Comparison of ENCODE assay signal across 11 mouse cellular contexts in genomic region chr14:48147688-48148087, GRCm38 (mm10). TPM values are rescaled to one million over a fixed set of nuclear protein-coding genes. Genes with fewer than 3 reads are reported as not detected.
DNase-seq lines count a peak whose midpoint lies in the region; TF ChIP-seq lines count a peak whose summit lies in the region.
"Had no signal": no experiment of that assay in that cellular context is flagged by ENCODE, and none has a peak within 500 bp of the region (broad histone marks: within the 10 kb centered on the region; RNA-seq: fewer than 3 reads in every experiment).

No protein-coding gene starts in this region.

- no peak overlapping the region for H3K27ac ChIP-seq in layer of hippocampus, adult 2 months
- H3K27ac ChIP-seq: embryonic facial prominence, embryonic 15.5 days; lung, embryonic 15.5 days had no signal

- H3K4me3 ChIP-seq in layer of hippocampus, adult 2 months = no peak overlapping the region
- no peak overlapping the region for H3K4me3 ChIP-seq in E14TG2a.4 (replicated peaks; ENCODE audit: low read length)
- H3K4me3 ChIP-seq: embryonic facial prominence, embryonic 15.5 days; lung, embryonic 15.5 days had no signal

- no peaks in the 10 kb centered on the region for H3K9me3 ChIP-seq in E14TG2a.4 (ENCODE audit: low read length)
- H3K9me3 ChIP-seq: embryonic facial prominence, embryonic 15.5 days; lung, embryonic 15.5 days had no signal

- no peaks in the 10 kb centered on the region for H3K27me3 ChIP-seq in E14TG2a.4 (ENCODE audit: insufficient read depth, low read length)
- H3K27me3 ChIP-seq: embryonic facial prominence, embryonic 15.5 days; lung, embryonic 15.5 days had no signal

- H3K4me1 ChIP-seq in E14TG2a.4 (replicated peaks; ENCODE audit: low read depth, low read length) = peaks cover 3% of the 10 kb centered on the region; the same call in 1 of the 2 replicates

- peak; percentile 74 for TF ChIP-seq CTCF in layer of hippocampus, adult 2 months (conservative IDR thresholded peaks at IDR 0.05)
- peak; percentile 44 for TF ChIP-seq CTCF in E14TG2a.4 (conservative IDR thresholded peaks at IDR 0.05; ENCODE audit: low read length)

- no peaks in the 10 kb centered on the region for H3K36me3 ChIP-seq in E14TG2a.4 (ENCODE audit: insufficient read depth, low read length)
- H3K36me3 ChIP-seq: embryonic facial prominence, embryonic 15.5 days; lung, embryonic 15.5 days had no signal

- peak in 1 of 2 experiments; percentile 35 for DNase-seq in layer of hippocampus, adult 2 months (ENCODE audit: low spot score in 2 of 2)
- DNase-seq in layer of hippocampus, adult 8-10 months (ENCODE audit: low spot score in 2 of 2) = no peak
- DNase-seq in adrenal gland, adult 2 months = peak; percentile 46
- DNase-seq in lung, postnatal 36 days = peak; percentile 52
- DNase-seq in neural tube, embryonic 10.5 days (ENCODE audit: extremely low spot score, low spot score) = no peak
- no peak for DNase-seq in kidney, adult 18-20 months
- DNase-seq: cerebellum, adult 18-20 months; heart, adult 18-20 months had no signal

RNA-seq across cellular contexts. Expression of gene Peli2, which starts 27.1 kb away (rescaled TPM):
- 10 to 100 TPM; 19.3 to 23.2 TPM for total RNA-seq in layer of hippocampus, adult 2 months (2021)
- 10 to 100 TPM; 24.2 to 36.6 (median 30.0) TPM for total RNA-seq in layer of hippocampus, adult 8-10 months (2022)
- 10 to 100 TPM; 26.6 to 30.2 TPM for total RNA-seq in adrenal gland, adult 2 months (2021)
- polyA plus RNA-seq in adrenal gland, adult 2 months (2012; rRNA removed) = 7.5 and 8.1 TPM in 2 replicates

Comparison
In these comparisons a context has a peak if more than half of its experiments do, and no peak if none do; other contexts are left out.
1. DNase-seq: peak in adrenal gland, adult 2 months (single experiment) and lung, postnatal 36 days (single experiment); none in layer of hippocampus, adult 8-10 months (0 of 2), neural tube, embryonic 10.5 days (single experiment) and kidney, adult 18-20 months (single experiment).